Mouse (Mus musculus): ENCODE data around the gene Txndc15.

- no peak for TF ChIP-seq CTCF (IDR thresholded peaks at IDR 0.05; ENCODE audit: low read depth, low read length)
- TF ChIP-seq POLR2A (IDR thresholded peaks at IDR 0.05; ENCODE audit: borderline replicate concordance, low read depth, low read length), result no peak
Observed at GRCm38 (mm10) chr13:55726598-55727119, 12.2 kb downstream of the Txndc15 start.
